Mouse (Mus musculus) heart, postnatal 25 days (tissue): ENCODE results near the gene Ulk1. TPM values are rescaled to one million over a fixed set of nuclear protein-coding genes. Genes with fewer than 3 reads are reported as not detected.
"Not testable (repeated sequence)": the region's sequence is repeated elsewhere in the genome, so short reads cannot be mapped to it uniquely, and the experiment has no call there.

ENCODE experiments used
- DNase-seq: peaks from one replicate; pipeline ENCODE4 v3.0.0; 2022; ENCODE audit warnings: low spot score
- intact Hi-C: fragments of 180-260 bp; cut with DNase I; formaldehyde crosslinking; loops from one replicate; pipeline ENCODE4 v1.15.1; 2025
- total RNA-seq, 2 experiments: library from RNA; stranded (reverse); gene quantifications; 2 replicates each; pipeline ENCODE4 v1.2.3; 2021

The Ulk1 gene
- total RNA-seq, 2 experiments from 2014 or later: 73.2 to 78.0 TPM

GRCm38 (mm10) chr5:110774511-110774910, 35.4 kb downstream of the Ulk1 start:
- intact Hi-C loops: loop anchor here (5.0 kb wide), 1 partner anchor 33 kb away; no protein-coding TSS in a partner anchor
- DNase-seq: no peak

- intact Hi-C loops: loop anchor here (5.0 kb wide), 1 partner anchor 34 kb away; no protein-coding TSS in a partner anchor
Measured at GRCm38 (mm10) chr5:110772945-110773344, 37.0 kb downstream of the Ulk1 start.

DNA sequence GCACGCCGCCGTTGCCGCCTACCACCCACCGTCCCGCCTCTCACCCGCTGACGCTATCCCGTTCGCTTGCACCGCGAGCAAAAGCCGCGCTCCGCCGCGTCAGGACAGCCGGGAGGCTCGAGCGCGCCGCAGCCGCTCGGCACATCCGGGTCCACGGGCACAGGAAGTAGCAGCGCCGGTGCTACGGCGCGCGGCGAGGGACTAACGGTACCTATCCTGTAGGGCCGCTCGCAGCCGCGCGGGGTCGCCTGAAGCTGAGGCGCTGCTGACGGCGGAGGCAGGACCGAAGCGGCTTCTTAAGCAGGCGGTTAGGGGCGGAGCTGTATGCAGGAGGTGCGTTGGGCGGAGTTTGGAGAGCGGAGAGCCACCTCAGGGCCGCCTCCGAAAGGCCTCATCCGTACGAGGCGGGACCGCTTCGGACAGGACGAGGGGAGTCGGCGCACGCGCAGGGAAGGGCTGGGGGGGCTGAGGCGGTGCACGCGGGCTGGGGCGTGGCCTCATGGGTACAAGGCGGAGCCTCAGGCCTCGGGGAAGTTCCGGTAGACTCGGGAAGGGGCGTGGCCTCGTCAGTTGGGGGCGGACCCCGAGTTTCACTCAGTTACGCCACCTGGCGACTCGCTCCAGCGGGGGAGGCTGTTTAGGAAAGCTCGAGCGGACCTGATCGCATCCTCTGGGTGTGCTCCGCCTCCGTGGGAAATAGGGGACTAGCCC, 39.3 kb downstream of the Ulk1 start, which contains the start of gene Ep400:
Gene Ep400, minus strand, starts transcription at position 270 of the 711 bp plus-strand sequence.
- peak; percentile 99 for DNase-seq
- intact Hi-C loops: loop anchor here (5.0 kb wide), 1 partner anchor 37 kb away; no protein-coding TSS in a partner anchor

More at GRCm38 (mm10) chr5:110772945-110773344, 37.0 kb downstream of the Ulk1 start:
- DNase-seq: not testable (repeated sequence)

DNA sequence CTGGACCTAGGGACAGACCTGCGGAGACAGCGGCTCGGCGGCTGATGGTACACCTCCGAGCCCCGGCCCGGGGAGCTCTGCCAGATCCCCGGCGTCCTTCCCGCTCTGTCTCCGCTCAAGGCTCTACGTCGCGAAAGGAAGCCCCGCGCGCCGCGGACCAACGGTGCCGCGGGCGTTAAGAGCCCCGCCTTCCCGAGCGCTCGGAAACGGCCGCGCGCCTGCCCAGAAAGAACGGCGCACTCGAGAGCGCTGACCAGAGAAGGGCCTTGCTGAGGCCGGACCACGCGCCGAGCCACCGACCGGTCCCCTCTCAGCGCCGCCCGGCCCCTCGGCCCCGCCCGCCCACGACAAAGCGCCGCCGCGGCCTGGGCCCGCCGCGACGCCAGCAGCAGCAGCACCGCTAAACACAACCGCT, 39.9 kb downstream of the Ulk1 start:
- no peak for DNase-seq
- intact Hi-C loops: loop anchor here (5.0 kb wide), 1 partner anchor 37 kb away; no protein-coding TSS in a partner anchor

DNA sequence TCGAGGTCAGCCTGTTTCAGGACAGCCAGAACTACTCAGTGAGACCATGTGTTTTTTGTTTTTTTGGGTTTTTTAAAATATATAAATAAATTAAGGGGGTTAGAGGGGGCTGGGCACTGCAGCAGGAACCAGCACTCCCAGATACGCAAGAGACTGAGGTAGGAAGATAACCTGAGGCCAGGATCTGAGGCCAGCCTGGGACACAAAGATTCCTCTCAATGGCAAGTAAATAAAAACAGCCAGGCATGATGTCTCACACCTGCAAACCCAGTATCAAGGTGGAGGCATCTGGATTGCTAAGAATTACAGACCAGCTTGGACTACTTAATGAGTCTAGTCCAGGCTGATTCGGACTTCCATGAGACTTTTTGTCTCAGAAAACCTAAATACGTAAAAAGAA, 40.6 kb downstream of the Ulk1 start:
- intact Hi-C loops: no loop called here
- DNase-seq: no peak

GRCm38 (mm10) chr5:110763890-110764289, 46.0 kb downstream of the Ulk1 start:
- intact Hi-C loops: no loop called here
- no peak for DNase-seq

- intact Hi-C loops: no loop called here
- no peak for DNase-seq
Measured at GRCm38 (mm10) chr5:110745021-110745420, 64.9 kb downstream of the Ulk1 start.

DNA sequence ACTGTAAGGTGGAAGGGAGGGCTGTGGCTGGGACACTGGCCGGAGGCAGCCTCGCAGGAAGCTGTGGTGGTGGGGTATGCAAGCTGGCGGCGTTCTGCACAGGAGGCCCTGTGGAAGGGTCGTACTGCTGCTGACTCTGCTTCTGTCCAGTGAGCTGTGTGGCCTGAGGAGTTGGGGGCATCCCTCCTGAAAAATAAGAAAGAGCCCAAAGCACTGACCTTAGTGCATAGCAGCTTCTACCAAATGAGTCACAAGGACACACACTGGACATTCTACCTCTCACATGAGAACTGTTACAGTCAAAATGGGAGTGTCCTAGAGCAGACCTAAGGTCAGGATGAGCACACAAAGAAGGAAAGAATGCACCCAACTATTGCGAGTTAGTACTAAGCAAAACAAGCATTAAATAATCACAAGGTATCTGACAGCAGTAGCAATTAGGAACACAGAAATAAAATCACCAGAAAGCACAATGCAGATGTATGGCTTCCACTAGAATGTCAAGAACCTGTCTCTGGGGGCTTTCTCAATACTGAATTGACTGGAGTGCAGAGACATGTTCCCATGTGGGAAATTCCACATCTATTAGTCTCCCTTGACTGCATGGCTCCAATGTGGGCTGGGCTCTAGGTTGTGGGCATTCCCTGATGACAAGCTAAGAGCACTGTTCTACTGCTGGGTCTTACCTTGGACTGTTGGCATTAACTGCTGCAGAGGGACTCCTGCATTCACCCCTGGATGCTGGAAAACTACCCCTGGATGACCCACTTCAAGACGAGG, 70.2 kb downstream of the Ulk1 start:
- intact Hi-C loops: no loop called here
- no peak for DNase-seq

DNA sequence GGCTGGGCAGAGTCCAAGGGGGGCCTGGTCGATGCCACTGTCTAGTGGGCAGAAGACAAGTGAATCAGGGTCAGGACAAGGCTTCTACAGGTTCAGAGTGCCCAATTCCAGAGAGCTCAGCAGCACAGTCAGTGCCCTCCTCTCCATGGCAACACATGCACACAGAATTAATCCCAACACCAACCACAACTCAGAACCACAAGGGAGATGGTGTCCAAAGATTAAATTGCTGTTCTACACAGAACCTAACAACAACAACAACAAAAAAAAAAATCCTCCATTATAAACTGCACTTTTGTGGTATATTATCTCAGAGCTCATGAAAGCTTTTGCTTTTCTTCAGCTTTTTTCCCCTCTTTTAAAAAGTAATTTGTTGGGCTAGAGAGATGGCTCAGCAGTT, 74.3 kb downstream of the Ulk1 start:
- no peak for DNase-seq

More for the DNA sequence above, 74.3 kb downstream of the Ulk1 start:
- intact Hi-C loops: no loop called here

Other genes with a start within 250 kb of the Ulk1 start
- gene Noc4l, start 156.7 kb downstream of the Ulk1 start, total RNA-seq: 10 to 100 TPM; 11.8 to 12.3 TPM
- 1 to 10 TPM; 8.6 to 9.7 TPM for gene Ddx51, start 156.6 kb downstream of the Ulk1 start, total RNA-seq
- gene Ep400, start 39.4 kb downstream of the Ulk1 start, total RNA-seq: 10 to 100 TPM; 34.9 to 36.6 TPM
- 10 to 100 TPM; 16.1 to 17.9 TPM for gene Pus1, start 29.4 kb downstream of the Ulk1 start, total RNA-seq
- gene Hscb, start 29.7 kb upstream of the Ulk1 start, total RNA-seq: 10 to 100 TPM; 18.8 to 21.1 TPM
- gene Chek2, start 29.9 kb upstream of the Ulk1 start, total RNA-seq: 1 to 10 TPM; 3.3 to 4.5 TPM
- gene Ttc28, start 69.7 kb upstream of the Ulk1 start, total RNA-seq: 10 to 100 TPM; 13.3 to 16.9 TPM